Mouse (Mus musculus): ENCODE results near the gene Ralbp1.

GRCm38 (mm10) chr17:65839541-65840256 is 45.9 kb downstream of the Ralbp1 start:
- TF ChIP-seq CTCF (IDR thresholded peaks at IDR 0.05; ENCODE audit: low read depth) (no peak), EP300 (IDR thresholded peaks at IDR 0.05; ENCODE audit: low read depth) (no peak)
